Mouse (Mus musculus): ENCODE measurements around the gene Edf1. TPM values are rescaled to one million over a fixed set of nuclear protein-coding genes. Genes with fewer than 3 reads are reported as not detected.

Edf1 gene
- total RNA-seq, 1 experiment: 179 TPM

GRCm38 (mm10) chr2:25565741-25566140 lies 8.1 kb downstream of the Edf1 start:
- DNase-seq (ENCODE audit: low read depth, low spot score): no peak
- H3K36me3 ChIP-seq (ENCODE audit: control insufficient read depth, insufficient read depth, low read length, poor library complexity, severe bottlenecking): peaks cover 37% of the 10 kb centered on the region
- in situ Hi-C loops (cut with MboI; ENCODE audit: low sequenced_read_pairs in 2 of 2, unreplicated experiment in 2 of 2): no loop called here

GRCm38 (mm10) chr2:25566558-25566957 lies 8.9 kb downstream of the Edf1 start:
- H3K4me1 ChIP-seq (ENCODE audit: control insufficient read depth in 2 of 2, insufficient read depth in 2 of 2, low read length in 2 of 2, poor library complexity in 1 of 2): peaks cover 0 to 7% of the 10 kb centered on the region in 2 experiments; a peak in 1 of 4 replicates
- H3K9ac ChIP-seq (ENCODE audit: insufficient read depth, low read depth, low read length, poor library complexity, severe bottlenecking): no peak overlapping the region
- DNase-seq (ENCODE audit: low read depth, low spot score): no peak
- peaks cover 36% of the 10 kb centered on the region for H3K36me3 ChIP-seq (ENCODE audit: control insufficient read depth, insufficient read depth, low read length, poor library complexity, severe bottlenecking)
- H3K4me3 ChIP-seq (ENCODE audit: insufficient read depth in 1 of 2, low read depth in 1 of 2, low read length in 2 of 2, poor library complexity in 1 of 2, severe bottlenecking in 1 of 2): no peak overlapping the region
- H3K27ac ChIP-seq (ENCODE audit: insufficient read depth, low read depth, low read length, poor library complexity, severe bottlenecking): no peak overlapping the region
- no peaks in the 10 kb centered on the region for H3K9me3 ChIP-seq (ENCODE audit: control insufficient read depth, insufficient read depth, low read depth, low read length)
- TF ChIP-seq HCFC1 (IDR thresholded peaks at IDR 0.05; ENCODE audit: borderline replicate concordance, insufficient read depth, low read length) (no peak), ZC3H11A (IDR thresholded peaks at IDR 0.05; ENCODE audit: borderline replicate concordance, low read depth, low read length) (no peak), ZNF384 (IDR thresholded peaks at IDR 0.05; ENCODE audit: low read depth, low read length) (no peak), MAFK (IDR thresholded peaks at IDR 0.05; ENCODE audit: insufficient read depth, low read depth, low read length) (no peak), CHD2 (IDR thresholded peaks at IDR 0.05; ENCODE audit: low read depth, low read length) (no peak)
- in situ Hi-C loops (cut with MboI; ENCODE audit: low sequenced_read_pairs in 2 of 2, unreplicated experiment in 2 of 2): no loop called here

More at GRCm38 (mm10) chr2:25565741-25566140, 8.1 kb downstream of the Edf1 start:
- no peak overlapping the region for H3K27ac ChIP-seq (ENCODE audit: insufficient read depth, low read depth, low read length, poor library complexity, severe bottlenecking)
- TF ChIP-seq CHD2 (IDR thresholded peaks at IDR 0.05; ENCODE audit: low read depth, low read length): no peak
- TF ChIP-seq HCFC1 (IDR thresholded peaks at IDR 0.05; ENCODE audit: borderline replicate concordance, insufficient read depth, low read length): no peak
- TF ChIP-seq ZC3H11A (IDR thresholded peaks at IDR 0.05; ENCODE audit: borderline replicate concordance, low read depth, low read length): no peak
- TF ChIP-seq ZNF384 (IDR thresholded peaks at IDR 0.05; ENCODE audit: low read depth, low read length): no peak
- no peak for TF ChIP-seq MAFK (IDR thresholded peaks at IDR 0.05; ENCODE audit: insufficient read depth, low read depth, low read length)
- no peaks in the 10 kb centered on the region for H3K9me3 ChIP-seq (ENCODE audit: control insufficient read depth, insufficient read depth, low read depth, low read length)
- peaks cover 0 to 7% of the 10 kb centered on the region in 2 experiments; a peak in 1 of 4 replicates for H3K4me1 ChIP-seq (ENCODE audit: control insufficient read depth in 2 of 2, insufficient read depth in 2 of 2, low read length in 2 of 2, poor library complexity in 1 of 2)
- H3K4me3 ChIP-seq (ENCODE audit: insufficient read depth in 1 of 2, low read depth in 1 of 2, low read length in 2 of 2, poor library complexity in 1 of 2, severe bottlenecking in 1 of 2): no peak overlapping the region
- H3K9ac ChIP-seq (ENCODE audit: insufficient read depth, low read depth, low read length, poor library complexity, severe bottlenecking): no peak overlapping the region

- H3K4me3 ChIP-seq (ENCODE audit: insufficient read depth in 1 of 2, low read depth in 1 of 2, low read length in 2 of 2, poor library complexity in 1 of 2, severe bottlenecking in 1 of 2): no peak overlapping the region
- no peak overlapping the region for H3K27ac ChIP-seq (ENCODE audit: insufficient read depth, low read depth, low read length, poor library complexity, severe bottlenecking)
- in situ Hi-C loops (cut with MboI; ENCODE audit: low sequenced_read_pairs in 2 of 2, unreplicated experiment in 2 of 2): no loop called here
- peaks cover 0 to 7% of the 10 kb centered on the region in 2 experiments; a peak in 1 of 4 replicates for H3K4me1 ChIP-seq (ENCODE audit: control insufficient read depth in 2 of 2, insufficient read depth in 2 of 2, low read length in 2 of 2, poor library complexity in 1 of 2)
- no peak overlapping the region for H3K9ac ChIP-seq (ENCODE audit: insufficient read depth, low read depth, low read length, poor library complexity, severe bottlenecking)
- DNase-seq (ENCODE audit: low read depth, low spot score): no peak
- TF ChIP-seq ZNF384 (IDR thresholded peaks at IDR 0.05; ENCODE audit: low read depth, low read length) (no peak), ZC3H11A (IDR thresholded peaks at IDR 0.05; ENCODE audit: borderline replicate concordance, low read depth, low read length) (no peak), HCFC1 (IDR thresholded peaks at IDR 0.05; ENCODE audit: borderline replicate concordance, insufficient read depth, low read length) (no peak), MAFK (IDR thresholded peaks at IDR 0.05; ENCODE audit: insufficient read depth, low read depth, low read length) (no peak), CHD2 (IDR thresholded peaks at IDR 0.05; ENCODE audit: low read depth, low read length) (no peak)
- H3K9me3 ChIP-seq (ENCODE audit: control insufficient read depth, insufficient read depth, low read depth, low read length): no peaks in the 10 kb centered on the region
- peaks cover 18% of the 10 kb centered on the region; the same call in 1 of the 2 replicates for H3K36me3 ChIP-seq (ENCODE audit: control insufficient read depth, insufficient read depth, low read length, poor library complexity, severe bottlenecking)
Observed at GRCm38 (mm10) chr2:25568473-25569019, 10.9 kb downstream of the Edf1 start.

- Histone ChIP-seq H3K4me3 (ENCODE audit: insufficient read depth in 1 of 2, low read depth in 1 of 2, low read length in 2 of 2, poor library complexity in 1 of 2, severe bottlenecking in 1 of 2) (no peak overlapping the region), H3K9ac (ENCODE audit: insufficient read depth, low read depth, low read length, poor library complexity, severe bottlenecking) (no peak overlapping the region), H3K4me1 (ENCODE audit: control insufficient read depth in 2 of 2, insufficient read depth in 2 of 2, low read length in 2 of 2, poor library complexity in 1 of 2) (peaks cover 0 to 9% of the 10 kb centered on the region in 2 experiments; a peak in 1 of 4 replicates), H3K36me3 (ENCODE audit: control insufficient read depth, insufficient read depth, low read length, poor library complexity, severe bottlenecking) (peaks cover 11% of the 10 kb centered on the region; the same call in 1 of the 2 replicates), H3K9me3 (ENCODE audit: control insufficient read depth, insufficient read depth, low read depth, low read length) (no peaks in the 10 kb centered on the region), H3K27ac (ENCODE audit: insufficient read depth, low read depth, low read length, poor library complexity, severe bottlenecking) (no peak overlapping the region)
- no peak for TF ChIP-seq HCFC1 (IDR thresholded peaks at IDR 0.05; ENCODE audit: borderline replicate concordance, insufficient read depth, low read length)
- TF ChIP-seq ZNF384 (IDR thresholded peaks at IDR 0.05; ENCODE audit: low read depth, low read length): no peak
- TF ChIP-seq ZC3H11A (IDR thresholded peaks at IDR 0.05; ENCODE audit: borderline replicate concordance, low read depth, low read length): no peak
- no peak for TF ChIP-seq CHD2 (IDR thresholded peaks at IDR 0.05; ENCODE audit: low read depth, low read length)
- TF ChIP-seq MAFK (IDR thresholded peaks at IDR 0.05; ENCODE audit: insufficient read depth, low read depth, low read length): no peak
- in situ Hi-C loops (cut with MboI; ENCODE audit: low sequenced_read_pairs in 2 of 2, unreplicated experiment in 2 of 2): no loop called here
- no peak for DNase-seq (ENCODE audit: low read depth, low spot score)
Observed at GRCm38 (mm10) chr2:25569323-25569722, 11.7 kb downstream of the Edf1 start.
